Mouse (Mus musculus) G1E (cell line): ENCODE data around the gene Jchain.

ENCODE experiments used
- CTCF ChIP-seq: IDR thresholded peaks from 2 replicates; pipeline ENCODE4 v1.5.1; 2012; ENCODE audit warnings: low read depth, low read length, inconsistent platforms, mixed read lengths
- GATA1 ChIP-seq: IDR thresholded peaks from 2 replicates; pipeline ENCODE4 v1.6.1; 2012; ENCODE audit warnings: borderline replicate concordance, low read length, inconsistent platforms, mixed read lengths

- TF ChIP-seq GATA1 (no peak), CTCF (no peak)
These were observed 31.3 kb upstream of the Jchain start for GRCm38 (mm10) chr5:88558991-88559390.
